Mouse (Mus musculus) heart, postnatal 25 days (tissue): Measurements from ENCODE around the gene Rpl24. TPM values are rescaled to one million over a fixed set of nuclear protein-coding genes. Genes with fewer than 3 reads are reported as not detected.

Experiments used
- total RNA-seq, 2 experiments: library from RNA; stranded (reverse); gene quantifications; 2 replicates each; pipeline ENCODE4 v1.2.3; 2021

Gene Rpl24
- total RNA-seq, 2 experiments from 2014 or later = 504 to 557 TPM

Other genes with a start within 250 kb of the Rpl24 start
- gene Nfkbiz, start 127.4 kb upstream of the Rpl24 start, total RNA-seq = 1 to 10 TPM; 2.2 to 2.3 TPM
- gene Nxpe3, start 71.0 kb upstream of the Rpl24 start, total RNA-seq = under 1 TPM; 0.31 to 0.42 TPM
- 1 to 10 TPM; 6.0 to 6.4 TPM for gene Cep97, start 31.4 kb upstream of the Rpl24 start, total RNA-seq
- gene Zbtb11, start 7.6 kb downstream of the Rpl24 start, total RNA-seq = 10 to 100 TPM in 1 of 2 experiments, 1 to 10 TPM in 1; 9.7 to 11.4 TPM
- 10 to 100 TPM; 49.3 to 56.8 TPM for gene Pcnp, start 63.5 kb downstream of the Rpl24 start, total RNA-seq
- gene Trmt10c, start 71.5 kb downstream of the Rpl24 start, total RNA-seq = 10 to 100 TPM; 11.0 to 11.3 TPM
- gene Senp7, start 82.1 kb downstream of the Rpl24 start, total RNA-seq = 10 to 100 TPM; 15.8 to 18.0 TPM
- under 1 TPM; 0.05 to 0.08 TPM for gene Impg2, start 238.0 kb downstream of the Rpl24 start, total RNA-seq